Mouse (Mus musculus) lung, postnatal 25 days (tissue): ENCODE measurements around the gene Sema3a.
"Not testable (repeated sequence)": the region's sequence is repeated elsewhere in the genome, so short reads cannot be mapped to it uniquely, and the experiment has no call there.

Experiments used
- DNase-seq: peaks from one replicate; pipeline ENCODE4 v3.0.0; 2022; ENCODE audit warnings: low spot score

The Sema3a gene

DNA sequence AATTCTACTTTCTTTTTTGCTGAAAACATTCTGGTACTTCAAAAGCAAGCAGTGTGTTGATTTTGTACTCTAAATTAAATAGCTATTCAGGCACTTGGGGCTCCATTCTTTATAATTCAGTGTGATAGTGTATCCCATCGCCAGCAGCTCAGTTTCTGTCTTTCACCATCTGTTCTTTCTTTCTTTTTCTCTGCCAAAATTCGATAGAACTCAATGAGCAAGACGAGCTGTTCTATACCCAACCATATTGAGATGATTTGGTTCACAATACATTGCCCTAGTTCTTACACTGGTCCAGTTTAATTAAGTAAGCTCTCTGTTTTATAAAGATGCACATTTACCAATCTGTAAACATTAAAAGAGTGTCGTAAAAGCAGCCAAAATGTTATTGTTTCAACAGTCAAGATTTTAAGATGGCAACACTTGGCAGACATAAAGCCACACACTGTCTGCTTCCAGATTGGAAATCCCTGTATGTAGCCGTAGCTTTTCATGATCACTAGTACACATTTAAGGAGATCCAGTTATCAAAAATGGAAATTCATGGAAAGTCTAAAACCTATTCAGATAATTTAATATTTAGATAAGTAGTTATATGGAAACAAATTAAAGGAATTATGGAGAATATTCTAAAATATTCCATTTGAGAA lies 296.2 kb downstream of the Sema3a start:
- DNase-seq: no peak

DNA sequence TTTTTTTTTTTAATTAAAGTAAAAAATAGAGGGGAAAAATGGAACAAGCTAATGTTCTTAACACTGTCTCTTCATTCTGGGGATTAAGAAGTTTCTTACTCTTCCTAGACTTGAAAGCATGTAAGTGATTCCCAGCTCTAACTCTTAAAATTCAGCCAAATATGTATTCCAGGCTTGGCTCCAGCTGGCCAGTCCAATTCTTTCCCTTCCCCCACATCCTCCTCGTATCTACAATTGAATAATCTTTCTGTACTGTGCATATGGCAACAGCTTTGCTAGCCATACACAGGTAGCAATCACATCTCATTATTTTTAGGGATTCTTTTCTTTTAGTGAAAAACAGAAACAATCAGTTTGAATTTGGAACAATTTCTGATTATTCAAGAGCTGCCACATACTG lies 303.5 kb downstream of the Sema3a start:
- no peak for DNase-seq

DNA sequence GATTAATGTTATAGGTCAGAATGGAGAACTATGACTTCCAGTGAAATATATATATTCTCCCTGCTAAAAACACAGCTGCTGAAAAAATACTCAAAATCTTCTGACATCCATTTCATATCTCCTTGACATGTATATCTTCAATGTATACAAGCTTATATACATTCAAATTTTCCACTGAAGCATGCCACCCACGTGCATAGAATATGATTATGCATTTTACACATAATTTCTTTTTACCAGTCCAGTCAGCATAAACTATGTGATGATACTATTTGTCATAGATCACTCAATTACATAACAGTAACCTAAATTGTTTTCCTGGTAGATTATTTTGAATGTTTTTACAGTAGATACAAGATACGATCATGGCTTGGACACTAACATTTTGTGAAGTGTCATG lies 306.6 kb downstream of the Sema3a start:
- DNase-seq: no peak

GRCm38 (mm10) chr5:13432574-13432973 lies 307.4 kb downstream of the Sema3a start:
- DNase-seq: no peak

GRCm38 (mm10) chr5:13433303-13433702 lies 308.1 kb downstream of the Sema3a start:
- DNase-seq: no peak

GRCm38 (mm10) chr5:13441112-13441511 lies 315.9 kb downstream of the Sema3a start:
- no peak for DNase-seq

- no peak for DNase-seq
These were observed 335.2 kb downstream of the Sema3a start for GRCm38 (mm10) chr5:13460182-13461001.

GRCm38 (mm10) chr5:13468856-13469255 lies 343.6 kb downstream of the Sema3a start:
- no peak for DNase-seq

GRCm38 (mm10) chr5:13469401-13469800 lies 344.2 kb downstream of the Sema3a start:
- no peak for DNase-seq

DNA sequence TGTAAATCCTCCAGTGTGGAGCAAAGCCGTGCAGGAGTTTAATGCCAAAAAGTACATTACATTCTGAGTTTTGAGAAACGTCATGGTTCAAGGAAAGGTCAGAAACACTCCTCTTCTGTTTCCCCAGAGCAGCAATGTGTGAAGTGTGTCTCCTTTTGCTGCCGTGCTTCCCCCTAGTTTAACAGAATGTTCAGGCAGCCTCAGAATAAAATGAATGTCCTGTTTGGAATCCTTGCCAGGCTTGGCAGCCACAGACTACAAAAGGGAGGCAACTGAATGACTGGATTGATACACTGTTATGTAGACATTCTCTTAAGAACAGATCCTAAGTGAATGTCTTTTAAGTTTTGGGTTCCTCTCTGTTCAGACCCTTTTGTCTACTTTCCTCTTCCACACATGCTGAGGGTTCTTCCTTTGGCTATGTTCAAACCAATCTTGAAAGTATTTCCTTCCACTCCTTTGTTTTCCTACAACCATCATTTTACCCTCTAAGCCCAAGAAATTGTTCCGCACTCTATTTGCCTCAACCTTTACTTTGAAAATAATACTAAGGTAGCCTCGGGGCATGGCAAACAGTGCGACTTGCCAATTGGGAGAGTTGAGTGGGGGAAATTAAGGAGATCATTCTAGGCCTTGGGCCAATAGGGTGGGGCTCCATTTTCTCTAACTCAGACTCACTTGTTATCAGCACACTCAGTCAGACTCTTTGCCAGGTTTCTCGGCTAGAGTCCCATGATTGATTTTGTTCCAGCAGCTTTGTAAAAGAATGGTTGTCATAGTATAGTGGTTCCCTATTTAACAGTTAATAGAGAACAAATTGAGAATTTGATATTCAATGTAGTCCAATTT lies 345.1 kb downstream of the Sema3a start:
- peak; percentile 51 for DNase-seq

DNA sequence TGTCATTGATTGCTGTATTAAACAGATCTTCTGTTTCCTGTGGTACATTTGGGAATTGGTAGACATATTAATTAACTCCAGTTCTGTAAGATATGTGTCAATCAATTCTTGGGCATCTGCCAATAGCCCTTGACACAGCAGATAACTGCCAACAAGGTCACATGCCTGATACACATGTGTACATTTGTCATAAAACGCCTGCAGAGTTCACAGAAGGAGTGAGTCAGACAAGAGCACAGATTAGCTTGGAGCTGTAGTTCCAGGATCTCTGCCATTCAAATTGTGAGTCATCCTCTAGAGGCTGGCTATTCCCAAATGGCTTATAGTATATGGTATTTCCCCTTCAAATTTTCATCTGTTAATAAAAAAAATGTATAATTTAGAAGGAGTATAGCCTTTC lies 352.4 kb downstream of the Sema3a start:
- no peak for DNase-seq

DNA sequence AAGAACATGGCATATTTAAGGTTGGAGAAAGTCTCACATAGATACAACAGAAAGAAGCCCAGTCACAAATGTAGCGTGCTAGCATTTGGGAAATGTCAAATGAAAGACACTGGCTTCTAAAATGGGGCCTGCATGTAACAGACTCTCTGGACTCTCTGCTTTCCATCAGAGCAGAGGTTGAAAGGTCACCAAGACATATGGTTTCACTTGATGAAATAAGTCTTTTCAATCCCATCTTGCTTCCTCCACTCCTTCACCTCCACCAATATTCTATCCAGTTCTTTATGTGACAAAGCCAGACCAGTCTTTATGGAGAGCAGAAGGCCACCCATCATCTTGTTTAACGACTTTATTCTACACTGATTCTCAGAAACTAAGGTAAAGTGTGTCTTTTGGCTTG lies 363.5 kb downstream of the Sema3a start:
- DNase-seq: no peak

DNA sequence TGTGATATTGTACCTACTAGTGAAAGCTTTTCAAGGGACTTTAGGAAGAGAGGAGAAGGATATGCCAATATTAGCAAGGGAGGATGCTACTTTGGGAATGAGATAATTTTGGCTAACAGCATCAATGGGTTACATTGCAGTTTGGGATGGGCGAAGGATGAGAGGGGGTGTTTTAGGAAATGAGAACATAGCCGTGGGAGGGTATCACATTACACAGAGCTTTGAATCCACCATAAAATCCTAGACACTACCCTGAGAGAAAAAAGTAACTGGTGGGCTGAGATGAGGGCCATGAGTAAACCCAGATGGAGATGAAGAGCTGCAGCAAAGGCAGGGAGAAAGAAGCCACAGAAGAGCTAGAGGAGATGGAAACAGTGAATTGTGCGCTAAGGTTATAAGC lies 370.8 kb downstream of the Sema3a start:
- not testable (repeated sequence) for DNase-seq

DNA sequence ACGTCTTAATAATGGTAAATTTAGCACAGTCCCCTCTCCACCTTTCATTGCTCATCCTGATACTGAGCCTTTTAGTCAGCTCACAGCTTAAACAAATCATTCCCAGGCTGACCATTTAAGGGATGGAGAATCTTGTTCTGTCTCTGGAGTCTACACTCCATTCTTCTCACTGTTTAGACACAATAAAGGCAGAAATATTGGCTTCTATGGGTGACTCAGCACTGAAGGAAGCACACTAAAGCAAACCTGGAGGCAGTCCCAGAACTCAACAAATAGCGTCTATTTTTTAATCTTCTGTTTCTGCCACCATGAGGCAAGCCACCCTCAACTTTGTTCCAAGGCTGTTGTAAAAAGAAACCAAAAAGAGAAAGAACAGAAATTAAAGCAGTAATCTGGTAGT lies 374.6 kb downstream of the Sema3a start:
- DNase-seq: no peak

GRCm38 (mm10) chr5:13505839-13506499 lies 380.8 kb downstream of the Sema3a start:
- DNase-seq: no peak

- DNase-seq: no peak
These were observed 383.9 kb downstream of the Sema3a start for GRCm38 (mm10) chr5:13509163-13509562.

GRCm38 (mm10) chr5:13517018-13517417 lies 391.8 kb downstream of the Sema3a start:
- no peak for DNase-seq

DNA sequence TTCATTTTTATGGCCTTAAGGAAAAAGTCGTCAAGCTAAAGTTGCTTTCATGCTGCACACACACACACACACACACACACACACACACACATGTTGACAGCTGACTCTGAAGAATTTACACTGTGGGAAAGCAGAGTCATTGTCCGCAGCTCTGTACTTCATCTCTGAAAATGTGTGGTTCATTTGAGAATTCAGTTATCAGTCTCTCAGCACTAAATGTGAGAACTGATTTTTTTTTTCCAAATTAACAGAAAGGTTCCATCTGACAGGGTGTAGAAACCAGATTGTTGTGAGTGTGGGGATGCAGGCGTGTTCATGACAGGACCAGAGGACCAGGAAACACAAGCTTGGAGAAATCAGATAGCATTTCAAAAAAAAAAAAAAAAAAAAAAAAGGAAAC lies 400.4 kb downstream of the Sema3a start:
- no peak for DNase-seq

- no peak for DNase-seq
These were observed 401.8 kb downstream of the Sema3a start for GRCm38 (mm10) chr5:13527037-13527464.

DNA sequence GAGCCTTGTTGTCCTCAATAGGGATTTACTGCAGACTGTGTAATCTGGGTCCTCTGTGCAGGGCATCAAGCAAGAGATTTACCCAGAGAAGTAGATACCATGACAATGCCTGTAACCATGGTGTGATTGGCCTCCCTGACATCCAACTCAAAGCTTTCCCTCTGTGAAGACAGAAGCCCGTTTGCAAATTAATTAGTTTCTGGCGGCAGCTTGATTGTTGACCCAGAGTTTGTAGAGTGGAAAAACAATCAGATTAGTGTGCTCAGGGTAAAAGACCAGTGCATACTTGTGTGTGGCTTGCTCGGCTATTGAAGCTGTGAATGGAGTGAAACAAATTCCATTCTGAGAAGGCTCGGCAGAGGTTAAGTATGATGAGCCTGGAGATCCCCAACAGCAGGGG lies 404.0 kb downstream of the Sema3a start:
- DNase-seq: no peak

DNA sequence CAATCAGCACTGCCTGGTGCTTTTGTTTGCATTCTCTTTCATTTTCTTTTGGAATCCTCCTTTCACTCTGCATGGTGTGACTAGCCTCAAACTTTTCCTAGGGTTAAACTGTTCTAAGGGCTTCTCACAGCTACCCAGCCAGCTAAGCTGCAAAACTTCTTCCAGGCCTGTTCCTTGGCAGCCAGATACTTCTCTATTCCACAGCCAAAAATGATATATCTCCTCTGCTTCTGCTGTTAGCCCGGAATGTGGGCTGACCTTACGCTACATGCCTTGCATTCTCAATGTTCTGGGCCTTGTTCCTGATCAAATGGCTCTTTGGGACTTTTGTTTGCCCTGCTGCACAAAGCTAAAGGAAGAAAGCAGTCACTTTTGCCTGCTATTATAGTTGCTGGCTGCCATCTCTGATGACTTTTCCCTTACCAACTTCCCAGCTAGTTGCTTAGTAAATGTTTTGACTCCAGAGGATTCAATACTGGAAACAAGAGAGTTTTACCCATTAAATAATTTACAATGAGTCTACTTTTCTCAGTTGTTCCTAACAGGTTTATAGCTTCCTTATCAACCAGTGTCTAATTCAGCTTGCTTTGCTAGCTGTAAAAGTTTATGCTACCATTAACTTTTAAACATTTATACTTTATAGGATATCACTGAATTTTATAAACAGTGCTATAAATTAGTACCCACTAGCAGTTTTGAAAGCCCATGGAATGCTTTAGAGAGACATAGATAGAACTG lies 422.4 kb downstream of the Sema3a start:
- DNase-seq: peak; percentile 15

DNA sequence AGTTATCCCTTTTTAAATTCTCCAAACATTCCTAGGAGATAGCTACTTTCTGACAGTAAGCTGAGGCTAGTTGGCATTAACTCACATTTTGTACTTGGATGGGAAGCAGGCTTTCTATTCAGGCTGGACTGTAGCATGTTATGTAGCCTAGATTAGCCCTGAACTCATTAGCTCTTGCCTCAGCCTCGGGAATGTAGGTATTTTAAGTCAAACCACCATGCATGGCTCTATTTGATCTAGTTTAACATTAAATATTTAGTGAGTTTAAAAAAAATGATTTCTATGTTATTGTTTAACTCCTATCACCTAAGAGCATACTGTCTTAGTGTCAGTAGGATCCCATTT lies 423.0 kb downstream of the Sema3a start:
- no peak for DNase-seq
